Mouse (Mus musculus) limb, embryonic 14.5 days (tissue): Measurements from ENCODE around the gene Oas1d. TPM values are rescaled to one million over a fixed set of nuclear protein-coding genes. Genes with fewer than 3 reads are reported as not detected.

Experiments
- ATAC-seq: fragments of 200-750 bp; cut with Nextera tagmentation; 2 replicates; pipeline ENCODE4 v1.8.0; 2017; ENCODE audit warnings: low read depth, moderate number of reproducible peaks, moderate TSS enrichment; ENCODE audit not compliant: low FRiP score
- DNase-seq: peaks from one replicate; pipeline ENCODE4 v3.0.0-alpha.2; 2015; ENCODE audit warnings: low spot score
- H3K27ac ChIP-seq: fragments of 300-500 bp; sonication (generic); replicated peaks from 2 replicates; pipeline ENCODE4 v1.5.1; 2014; ENCODE audit warnings: low read depth, mild to moderate bottlenecking, low read length, moderate library complexity, mixed read lengths
- H3K27me3 ChIP-seq: fragments of 300-500 bp; sonication (generic); 2 replicates; pipeline ENCODE4 v1.6.1; 2014; ENCODE audit warnings: low read length, mixed read lengths; ENCODE audit not compliant: control insufficient read depth, insufficient read depth
- H3K36me3 ChIP-seq: fragments of 300-500 bp; sonication (generic); 2 replicates; pipeline ENCODE4 v1.6.1; 2014; ENCODE audit warnings: mild to moderate bottlenecking, low read length, moderate library complexity, mixed read lengths; ENCODE audit not compliant: control insufficient read depth, insufficient read depth
- H3K4me1 ChIP-seq: fragments of 300-500 bp; sonication (generic); 2 replicates; pipeline ENCODE4 v1.6.1; 2014; ENCODE audit warnings: antibody characterized with exemption, low read length, mixed read lengths; ENCODE audit not compliant: control insufficient read depth, insufficient read depth
- H3K4me2 ChIP-seq: fragments of 300-500 bp; sonication (generic); replicated peaks from 2 replicates; pipeline ENCODE4 v1.6.1; 2014; ENCODE audit warnings: low read depth, mild to moderate bottlenecking, low read length, moderate library complexity; ENCODE audit not compliant: severe bottlenecking
- H3K4me3 ChIP-seq: fragments of 300-500 bp; sonication (generic); replicated peaks from 2 replicates; pipeline ENCODE4 v1.5.1; 2014; ENCODE audit warnings: low read length
- H3K9ac ChIP-seq: fragments of 300-500 bp; sonication (generic); 2 replicates; pipeline ENCODE4 v1.6.1; 2014; ENCODE audit warnings: mild to moderate bottlenecking, low read depth, low read length, moderate library complexity; ENCODE audit not compliant: severe bottlenecking
- H3K9me3 ChIP-seq: fragments of 300-500 bp; sonication (generic); 2 replicates; pipeline ENCODE4 v1.6.1; 2016; ENCODE audit warnings: low read length; ENCODE audit not compliant: control insufficient read depth
- POLR2A ChIP-seq: fragments of 200-500 bp; IDR thresholded peaks from 2 replicates; pipeline ENCODE4 v1.8.0; 2012; ENCODE audit warnings: inconsistent platforms, mild to moderate bottlenecking, moderate library complexity, borderline replicate concordance; ENCODE audit not compliant: insufficient read depth, insufficient read length; ENCODE audit errors: extremely low read depth
- WGBS: fragments of 180-500 bp; shearing (Covaris S2); extraction: QIAGEN DNeasy Blood & Tissue Kit; methylation state at CpG from one replicate; pipeline ENCODE4 v1.1.7; 2014; 5-methylcytosine and 5-hydroxymethylcytosine counted together
- polyA plus RNA-seq, 2 experiments: library from polyadenylated mRNA; depleted of rRNA in 1 of 2; stranded (reverse) in 1 of 2; unstranded in 1 of 2; fragments of >200 nt; fragmentation: Nextera tagmentation in 1 of 2; extraction: Ambion mirVana in 1 of 2; gene quantifications; 2 replicates each; pipeline versions ENCODE4 v1.2.1 to v1.2.3; 2012 to 2014

Gene Oas1d
- polyA plus RNA-seq, 2 experiments: not detected

DNA sequence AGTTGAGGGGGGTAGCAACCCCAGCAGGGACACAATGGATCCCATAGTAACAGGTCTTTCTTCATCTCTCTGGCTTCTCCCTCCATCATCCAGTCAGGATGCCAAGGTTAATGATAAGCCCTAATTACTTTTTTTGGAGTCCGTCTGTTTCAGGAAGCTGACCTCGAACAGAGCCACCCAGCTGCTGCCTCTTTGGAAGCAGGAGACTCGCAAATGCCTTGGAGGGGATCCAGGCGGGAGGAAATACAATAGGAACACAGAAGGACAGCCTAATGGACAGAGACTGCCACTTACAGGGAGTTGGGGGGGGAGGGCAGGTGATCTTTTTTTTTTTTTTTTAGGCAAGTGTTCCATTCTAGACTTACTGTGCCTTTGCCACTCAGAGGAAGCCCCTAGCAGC, 55.4 kb downstream of the Oas1d start:
- Histone ChIP-seq H3K4me1 (no peaks in the 10 kb centered on the region), H3K9ac (no peak overlapping the region), H3K4me2 (no peak overlapping the region), H3K27me3 (no peaks in the 10 kb centered on the region), H3K36me3 (no peaks in the 10 kb centered on the region), H3K4me3 (no peak overlapping the region), H3K27ac (no peak overlapping the region), H3K9me3 (no peaks in the 10 kb centered on the region)
- no peak for ATAC-seq
- TF ChIP-seq POLR2A: no peak
- no peak for DNase-seq
- 39% methylated on average over 4 of the region's 4 CpGs for WGBS

Other genes with a start within 250 kb of the Oas1d start
- 11.1 and 14.7 TPM in 2 replicates for gene Dtx1, start 202.6 kb upstream of the Oas1d start, polyA plus RNA-seq (2012; rRNA removed)
- 3.9 and 5.5 TPM in 2 replicates for gene Dtx1, start 202.6 kb upstream of the Oas1d start, polyA plus RNA-seq (2014; fragmentation: Nextera tagmentation; extraction: Ambion mirVana)
- 1.1 and 1.5 TPM in 2 replicates for gene Oas2, start 164.7 kb upstream of the Oas1d start, polyA plus RNA-seq (2012; rRNA removed)
- gene Oas2, start 164.7 kb upstream of the Oas1d start, polyA plus RNA-seq (2014; fragmentation: Nextera tagmentation; extraction: Ambion mirVana): 0.23 and 0.75 TPM in 2 replicates
- 0.11 and 0.22 TPM in 2 replicates for gene Oas3, start 136.9 kb upstream of the Oas1d start, polyA plus RNA-seq (2012; rRNA removed)
- 0.22 TPM in 1 of 2 replicates, not detected in the other for gene Oas3, start 136.9 kb upstream of the Oas1d start, polyA plus RNA-seq (2014; fragmentation: Nextera tagmentation; extraction: Ambion mirVana)
- not detected in 2 replicates for gene Oas1e, start 119.0 kb upstream of the Oas1d start, polyA plus RNA-seq (2012; rRNA removed)
- not detected in 2 replicates for gene Oas1e, start 119.0 kb upstream of the Oas1d start, polyA plus RNA-seq (2014; fragmentation: Nextera tagmentation; extraction: Ambion mirVana)
- gene Oas1c, start 102.0 kb upstream of the Oas1d start, polyA plus RNA-seq (2012; rRNA removed): 0.58 and 0.85 TPM in 2 replicates
- gene Oas1c, start 102.0 kb upstream of the Oas1d start, polyA plus RNA-seq (2014; fragmentation: Nextera tagmentation; extraction: Ambion mirVana): 0.10 and 0.19 TPM in 2 replicates
- gene Oas1f, start 67.2 kb upstream of the Oas1d start, polyA plus RNA-seq (2012; rRNA removed): not detected in 2 replicates
- not detected in 2 replicates for gene Oas1f, start 67.2 kb upstream of the Oas1d start, polyA plus RNA-seq (2014; fragmentation: Nextera tagmentation; extraction: Ambion mirVana)
- gene Oas1h, start 53.1 kb upstream of the Oas1d start, polyA plus RNA-seq (2012; rRNA removed): not detected in 2 replicates
- not detected in 2 replicates for gene Oas1h, start 53.1 kb upstream of the Oas1d start, polyA plus RNA-seq (2014; fragmentation: Nextera tagmentation; extraction: Ambion mirVana)
- 0.58 and 0.72 TPM in 2 replicates for gene Oas1g, start 26.9 kb upstream of the Oas1d start, polyA plus RNA-seq (2012; rRNA removed)
- gene Oas1g, start 26.9 kb upstream of the Oas1d start, polyA plus RNA-seq (2014; fragmentation: Nextera tagmentation; extraction: Ambion mirVana): 0.19 TPM in 1 of 2 replicates, not detected in the other
- gene Oas1a, start 7.0 kb upstream of the Oas1d start, polyA plus RNA-seq (2012; rRNA removed): 1.5 and 2.0 TPM in 2 replicates
- 1.3 and 1.6 TPM in 2 replicates for gene Oas1a, start 7.0 kb upstream of the Oas1d start, polyA plus RNA-seq (2014; fragmentation: Nextera tagmentation; extraction: Ambion mirVana)
- 0.10 and 0.17 TPM in 2 replicates for gene Rph3a, start 95.6 kb downstream of the Oas1d start, polyA plus RNA-seq (2012; rRNA removed)
- not detected in 2 replicates for gene Rph3a, start 95.6 kb downstream of the Oas1d start, polyA plus RNA-seq (2014; fragmentation: Nextera tagmentation; extraction: Ambion mirVana)